Comparison of ENCODE assay signal across 8 mouse cellular contexts in genomic region chr1:133164591-133165011, GRCm38 (mm10). TPM values are rescaled to one million over a fixed set of nuclear protein-coding genes. Genes with fewer than 3 reads are reported as not detected.
DNase-seq lines count a peak whose midpoint lies in the region; ATAC-seq and TF ChIP-seq lines count a peak whose summit lies in the region.

No protein-coding gene starts in this region.

- ATAC-seq in lung, embryonic 16.5 days (ENCODE audit: low read depth), result no peak
- peak; percentile 74 for ATAC-seq in intestine, embryonic 15.5 days
- ATAC-seq in liver, postnatal 0 days, result no peak
- ATAC-seq in erythroid progenitor cell, adult 5-6 weeks (replicated peaks; ENCODE audit: low FRiP score, poor library complexity, severe bottlenecking), result no peak

- 2% methylated on average over 10 of the region's 10 CpGs for WGBS in lung, embryonic 16.5 days
- WGBS in intestine, embryonic 15.5 days, result 4% methylated on average over 10 of the region's 10 CpGs
- WGBS in liver, postnatal 0 days (ENCODE audit: insufficient replicate concordance), result 10% methylated on average over 10 of the region's 10 CpGs

- H3K36me3 ChIP-seq in lung, embryonic 16.5 days (ENCODE audit: control insufficient read depth, insufficient read depth, low read length), result no peaks in the 10 kb centered on the region
- no peaks in the 10 kb centered on the region for H3K36me3 ChIP-seq in intestine, embryonic 15.5 days
- H3K36me3 ChIP-seq in liver, postnatal 0 days (replicated peaks; ENCODE audit: insufficient read depth, low read length), result no peaks in the 10 kb centered on the region

- TF ChIP-seq CTCF in liver, postnatal 0 days (IDR thresholded peaks at IDR 0.05; ENCODE audit: low read depth), result no peak

- DNase-seq in lung, postnatal 36 days, result no peak
- DNase-seq in embryo, embryonic 11 days, result peak; percentile 36
- no peak for DNase-seq in liver, postnatal 0 days
- no peak for DNase-seq in right cerebral cortex, postnatal 4 days
- no peak for DNase-seq in left cerebral cortex, adult 18-20 months (ENCODE audit: low spot score in 2 of 2)

- TF ChIP-seq EP300 in liver, postnatal 0 days (IDR thresholded peaks at IDR 0.05; ENCODE audit: low read depth), result no peak

- H3K27ac ChIP-seq in lung, embryonic 16.5 days (ENCODE audit: low read length), result no peak overlapping the region
- peak overlapping the region; percentile 91 for H3K27ac ChIP-seq in intestine, embryonic 15.5 days
- no peak overlapping the region for H3K27ac ChIP-seq in liver, postnatal 0 days (ENCODE audit: low read depth)

- peaks cover 13% of the 10 kb centered on the region for H3K4me1 ChIP-seq in lung, embryonic 16.5 days (replicated peaks; ENCODE audit: control insufficient read depth, insufficient read depth, low read length)
- peaks cover 26% of the 10 kb centered on the region for H3K4me1 ChIP-seq in intestine, embryonic 15.5 days (replicated peaks)
- H3K4me1 ChIP-seq in liver, postnatal 0 days (ENCODE audit: insufficient read depth), result peaks cover 7% of the 10 kb centered on the region; the same call in 1 of the 2 replicates

- peak overlapping the region; percentile 59 for H3K4me3 ChIP-seq in lung, embryonic 16.5 days (ENCODE audit: low read length)
- peak overlapping the region; percentile 67 for H3K4me3 ChIP-seq in intestine, embryonic 15.5 days (replicated peaks)
- H3K4me3 ChIP-seq in liver, postnatal 0 days (ENCODE audit: low read depth, low read length), result peak overlapping the region; percentile 53; the same call in 1 of the 2 replicates

- no peak overlapping the region for H3K9ac ChIP-seq in lung, embryonic 16.5 days (ENCODE audit: low read length)
- H3K9ac ChIP-seq in intestine, embryonic 15.5 days, result peak overlapping the region; percentile 76
- no peak overlapping the region for H3K9ac ChIP-seq in liver, postnatal 0 days (replicated peaks)

- peaks cover 36% of the 10 kb centered on the region for H3K27me3 ChIP-seq in lung, embryonic 16.5 days (ENCODE audit: control insufficient read depth, insufficient read depth, low read depth, low read length)
- peaks cover 8% of the 10 kb centered on the region; the same call in 1 of the 2 replicates for H3K27me3 ChIP-seq in intestine, embryonic 15.5 days (replicated peaks)
- H3K27me3 ChIP-seq in liver, postnatal 0 days (ENCODE audit: insufficient read depth, low read length), result peaks cover 60% of the 10 kb centered on the region

- H3K9me3 ChIP-seq in lung, embryonic 16.5 days (ENCODE audit: control insufficient read depth, low read length), result no peaks in the 10 kb centered on the region
- no peaks in the 10 kb centered on the region for H3K9me3 ChIP-seq in intestine, embryonic 15.5 days
- no peaks in the 10 kb centered on the region for H3K9me3 ChIP-seq in liver, postnatal 0 days (ENCODE audit: low read length)

- peak overlapping the region; percentile 98 for H3K4me2 ChIP-seq in lung, embryonic 16.5 days (ENCODE audit: low read depth, low read length)
- H3K4me2 ChIP-seq in intestine, embryonic 15.5 days (replicated peaks), result peak overlapping the region; percentile 96
- peak overlapping the region; percentile 80 for H3K4me2 ChIP-seq in liver, postnatal 0 days (ENCODE audit: low read depth, low read length)

RNA-seq across cellular contexts. Expression of gene Plekha6, which starts 0.6 kb away (rescaled TPM):
- polyA plus RNA-seq in lung, embryonic 16.5 days (2015; fragmentation: Nextera tagmentation; extraction: Ambion mirVana), result 8.0 and 8.3 TPM in 2 replicates
- polyA plus RNA-seq in intestine, embryonic 15.5 days (2015; fragmentation: Nextera tagmentation; extraction: Ambion mirVana), result 13.7 and 15.3 TPM in 2 replicates
- polyA plus RNA-seq in liver, postnatal 0 days (2015; fragmentation: Nextera tagmentation; extraction: Ambion mirVana), result 3.8 and 4.0 TPM in 2 replicates
- total RNA-seq in erythroid progenitor cell, adult 5-6 weeks (2015; ENCODE audit: low replicate concordance), result 0.36 TPM in 1 of 2 replicates, not detected in the other
- total RNA-seq in erythroid progenitor cell, adult 5-6 weeks (2017; ENCODE audit: low replicate concordance), result 0.51 TPM in 1 of 2 replicates, not detected in the other
- total RNA-seq in left cerebral cortex, adult 18-20 months (2021), result 10 to 100 TPM; 78.2 to 91.1 TPM

RNA-seq across cellular contexts. Expression of gene Ppp1r15b, which starts 33.7 kb away (rescaled TPM):
- 39.0 and 42.5 TPM in 2 replicates for polyA plus RNA-seq in lung, embryonic 16.5 days (2015; fragmentation: Nextera tagmentation; extraction: Ambion mirVana)
- 46.7 and 46.9 TPM in 2 replicates for polyA plus RNA-seq in intestine, embryonic 15.5 days (2015; fragmentation: Nextera tagmentation; extraction: Ambion mirVana)
- 24.3 and 27.0 TPM in 2 replicates for polyA plus RNA-seq in liver, postnatal 0 days (2015; fragmentation: Nextera tagmentation; extraction: Ambion mirVana)
- 131 and 152 TPM in 2 replicates for total RNA-seq in erythroid progenitor cell, adult 5-6 weeks (2015; ENCODE audit: low replicate concordance)
- total RNA-seq in erythroid progenitor cell, adult 5-6 weeks (2017; ENCODE audit: low replicate concordance), result 227 and 245 TPM in 2 replicates
- 10 to 100 TPM; 44.6 to 49.3 TPM for total RNA-seq in left cerebral cortex, adult 18-20 months (2021)
